Mouse (Mus musculus) ovary, adult 18-20 months (tissue): ENCODE measurements around the gene Vmn1r117.
"Not testable (repeated sequence)": the region's sequence is repeated elsewhere in the genome, so short reads cannot be mapped to it uniquely, and the experiment has no call there.

Source experiments
- DNase-seq: peaks from one replicate; pipeline ENCODE4 v3.0.0; 2022; ENCODE audit warnings: low spot score, mixed read lengths

Vmn1r117 gene

DNA sequence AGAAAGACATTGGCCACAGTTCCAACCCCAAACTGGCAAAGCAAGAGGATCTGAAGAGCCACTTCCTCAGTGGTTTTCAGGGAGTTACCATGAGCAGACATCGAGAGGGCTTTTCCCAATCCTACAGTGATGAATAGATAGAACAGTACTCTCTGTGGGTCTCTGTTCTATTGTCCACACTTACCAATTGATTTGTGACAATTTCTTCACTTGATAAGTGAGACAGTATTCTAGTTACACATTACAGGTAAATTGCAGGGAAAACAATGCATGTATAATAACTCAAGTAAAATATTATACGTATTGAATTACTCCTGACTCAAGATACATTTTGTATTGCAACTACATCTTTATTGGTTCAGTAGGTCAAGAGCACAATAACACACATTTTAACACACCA is at the start of gene Vmn1r117:
Vmn1r117 (minus strand) TSS at position 101 of the 400 bp plus-strand sequence.
- not testable (repeated sequence) for DNase-seq

DNA sequence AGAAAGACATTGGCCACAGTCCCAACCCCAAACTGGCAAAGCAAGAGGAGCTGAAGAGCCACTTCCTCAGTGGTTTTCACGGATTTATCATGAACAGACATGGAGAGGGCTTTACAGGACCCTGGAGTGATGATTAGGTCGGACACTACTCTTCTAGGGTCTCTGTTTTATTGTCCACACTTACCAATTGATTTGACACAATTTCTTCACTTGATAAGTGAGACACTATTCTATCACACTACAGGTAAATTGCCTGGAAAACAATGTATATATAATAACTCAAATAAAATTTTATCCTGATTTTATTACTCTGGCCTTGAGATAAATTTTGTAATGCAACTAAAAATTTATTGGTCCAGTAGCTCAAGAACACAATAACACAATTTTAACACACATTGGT is 28.3 kb upstream of the Vmn1r117 start, which contains the start of gene Vmn1r118:
Vmn1r118 (minus strand) TSS at position 101 of the 400 bp plus-strand sequence.
- not testable (repeated sequence) for DNase-seq

- DNase-seq = not testable (repeated sequence)
Observed at GRCm38 (mm10) chr7:20871956-20872355, 12.0 kb downstream of the Vmn1r117 start, which contains the start of gene Vmn1r116. Gene Vmn1r116, plus strand, starts transcription at chr7:20872256.

DNA sequence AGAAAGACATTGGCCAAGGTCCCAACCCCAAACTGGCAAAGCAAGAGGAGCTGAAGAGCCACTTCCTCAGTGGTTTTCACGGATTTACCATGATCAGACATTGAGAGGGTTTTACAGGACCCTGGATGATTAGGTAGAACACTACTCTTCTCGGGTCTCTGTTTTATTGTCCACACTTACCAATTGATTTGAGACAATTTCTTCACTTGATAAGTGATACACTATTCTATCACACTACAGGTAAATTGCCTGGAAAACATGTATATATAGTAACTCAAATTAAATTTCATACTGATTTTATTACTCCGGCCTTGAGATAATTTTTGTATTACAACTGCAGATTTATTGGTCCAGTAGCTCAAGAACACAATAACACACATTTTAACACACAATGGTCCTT is 39.0 kb downstream of the Vmn1r117 start, which contains the start of gene Vmn1r115:
Vmn1r115 (minus strand) TSS at position 101 of the 400 bp plus-strand sequence.
- not testable (repeated sequence) for DNase-seq
